Mouse (Mus musculus): ENCODE measurements at regions not wholly inside any gene's neighbourhood (a gene's known extent, or its start where the extent isn't known, plus 50 kb on each side); places are given as distances from the start of the nearest gene placed in this dataset.
A peak's percentile ranks its signal among the peaks of the same experiment; 100 is the strongest.

GRCm38 (mm10) chr2:75306821-75307220, 352.2 kb upstream of the Hnrnpa3 start:
- DNase-seq (ENCODE audit: low read depth, low spot score): no peak
- Histone ChIP-seq H3K36me3 (ENCODE audit: control insufficient read depth, insufficient read depth, low read length, poor library complexity, severe bottlenecking) (no peaks in the 10 kb centered on the region), H3K27me3 (ENCODE audit: control insufficient read depth, insufficient read depth, low read length, poor library complexity, severe bottlenecking) (no peaks in the 10 kb centered on the region; the same call in 1 of the 2 replicates)

- no peak for DNase-seq (ENCODE audit: low read depth, low spot score)
- no peaks in the 10 kb centered on the region for H3K36me3 ChIP-seq (ENCODE audit: control insufficient read depth, insufficient read depth, low read length, poor library complexity, severe bottlenecking)
- no peaks in the 10 kb centered on the region; the same call in 1 of the 2 replicates for H3K27me3 ChIP-seq (ENCODE audit: control insufficient read depth, insufficient read depth, low read length, poor library complexity, severe bottlenecking)
Observed at GRCm38 (mm10) chr2:75311191-75311590, 347.9 kb upstream of the Hnrnpa3 start.

- DNase-seq (ENCODE audit: low read depth, low spot score): peak; percentile 17
- no peaks in the 10 kb centered on the region for H3K36me3 ChIP-seq (ENCODE audit: control insufficient read depth, insufficient read depth, low read length, poor library complexity, severe bottlenecking)
- H3K27me3 ChIP-seq (ENCODE audit: control insufficient read depth, insufficient read depth, low read length, poor library complexity, severe bottlenecking): no peaks in the 10 kb centered on the region; the same call in 1 of the 2 replicates
Observed at GRCm38 (mm10) chr2:75312246-75312645, 346.8 kb upstream of the Hnrnpa3 start.

DNA sequence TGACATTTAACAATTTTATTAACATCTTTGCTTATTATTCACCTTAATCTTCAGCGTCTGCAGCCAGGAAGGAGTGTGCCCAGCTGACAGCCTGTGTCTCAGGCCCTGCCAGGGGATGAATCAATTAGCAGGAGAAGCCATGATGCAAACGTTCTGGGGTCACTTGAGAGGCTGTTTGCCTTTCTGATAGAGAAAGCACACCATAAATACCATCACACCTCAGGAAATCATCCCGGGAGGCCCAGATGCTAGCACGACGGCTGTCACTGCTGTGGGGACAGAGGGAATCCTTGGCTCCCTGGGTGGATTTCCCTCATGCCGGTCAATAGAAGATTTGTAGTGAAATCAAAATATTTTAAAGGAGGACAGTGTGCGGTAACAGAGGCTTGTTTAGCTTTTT, 343.7 kb upstream of the Hnrnpa3 start:
- no peak for DNase-seq (ENCODE audit: low read depth, low spot score)
- no peaks in the 10 kb centered on the region for H3K36me3 ChIP-seq (ENCODE audit: control insufficient read depth, insufficient read depth, low read length, poor library complexity, severe bottlenecking)
- no peaks in the 10 kb centered on the region; the same call in 1 of the 2 replicates for H3K27me3 ChIP-seq (ENCODE audit: control insufficient read depth, insufficient read depth, low read length, poor library complexity, severe bottlenecking)

DNA sequence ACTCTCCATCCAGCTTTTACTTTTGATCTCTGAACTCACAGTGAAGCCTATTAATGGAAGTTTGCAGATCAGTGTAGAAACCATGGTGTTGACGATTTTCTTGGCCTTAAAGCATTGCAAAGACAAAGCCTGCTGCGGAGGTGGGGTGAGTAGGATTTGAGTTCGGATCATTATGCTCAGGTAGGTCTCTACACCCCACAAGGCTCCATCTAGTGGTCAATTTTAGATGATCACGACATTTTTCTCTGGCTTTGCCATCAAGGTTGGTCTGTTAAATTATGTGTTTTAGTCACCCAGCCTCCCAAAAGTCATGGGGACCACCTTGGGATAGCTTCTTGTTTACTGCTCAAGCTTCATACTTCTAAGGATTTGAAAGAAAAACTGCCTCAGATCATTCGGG, 340.9 kb upstream of the Hnrnpa3 start:
- peak; percentile 5 for DNase-seq (ENCODE audit: low read depth, low spot score)
- H3K36me3 ChIP-seq (ENCODE audit: control insufficient read depth, insufficient read depth, low read length, poor library complexity, severe bottlenecking): no peaks in the 10 kb centered on the region
- H3K27me3 ChIP-seq (ENCODE audit: control insufficient read depth, insufficient read depth, low read length, poor library complexity, severe bottlenecking): no peaks in the 10 kb centered on the region

- no peak for DNase-seq (ENCODE audit: low read depth, low spot score)
- H3K27me3 ChIP-seq (ENCODE audit: control insufficient read depth, insufficient read depth, low read length, poor library complexity, severe bottlenecking): no peaks in the 10 kb centered on the region
Observed at GRCm38 (mm10) chr2:75324146-75324749, 334.8 kb upstream of the Hnrnpa3 start.

GRCm38 (mm10) chr2:75329598-75329997, 329.5 kb upstream of the Hnrnpa3 start:
- no peak for DNase-seq (ENCODE audit: low read depth, low spot score)
- no peaks in the 10 kb centered on the region for H3K27me3 ChIP-seq (ENCODE audit: control insufficient read depth, insufficient read depth, low read length, poor library complexity, severe bottlenecking)
- no peaks in the 10 kb centered on the region for H3K36me3 ChIP-seq (ENCODE audit: control insufficient read depth, insufficient read depth, low read length, poor library complexity, severe bottlenecking)

More at GRCm38 (mm10) chr2:75324146-75324749, 334.8 kb upstream of the Hnrnpa3 start:
- no peaks in the 10 kb centered on the region for H3K36me3 ChIP-seq (ENCODE audit: control insufficient read depth, insufficient read depth, low read length, poor library complexity, severe bottlenecking)

GRCm38 (mm10) chr2:75341310-75341709, 317.8 kb upstream of the Hnrnpa3 start:
- DNase-seq (ENCODE audit: low read depth, low spot score): no peak
- Histone ChIP-seq H3K27me3 (ENCODE audit: control insufficient read depth, insufficient read depth, low read length, poor library complexity, severe bottlenecking) (no peaks in the 10 kb centered on the region), H3K36me3 (ENCODE audit: control insufficient read depth, insufficient read depth, low read length, poor library complexity, severe bottlenecking) (no peaks in the 10 kb centered on the region)

DNA sequence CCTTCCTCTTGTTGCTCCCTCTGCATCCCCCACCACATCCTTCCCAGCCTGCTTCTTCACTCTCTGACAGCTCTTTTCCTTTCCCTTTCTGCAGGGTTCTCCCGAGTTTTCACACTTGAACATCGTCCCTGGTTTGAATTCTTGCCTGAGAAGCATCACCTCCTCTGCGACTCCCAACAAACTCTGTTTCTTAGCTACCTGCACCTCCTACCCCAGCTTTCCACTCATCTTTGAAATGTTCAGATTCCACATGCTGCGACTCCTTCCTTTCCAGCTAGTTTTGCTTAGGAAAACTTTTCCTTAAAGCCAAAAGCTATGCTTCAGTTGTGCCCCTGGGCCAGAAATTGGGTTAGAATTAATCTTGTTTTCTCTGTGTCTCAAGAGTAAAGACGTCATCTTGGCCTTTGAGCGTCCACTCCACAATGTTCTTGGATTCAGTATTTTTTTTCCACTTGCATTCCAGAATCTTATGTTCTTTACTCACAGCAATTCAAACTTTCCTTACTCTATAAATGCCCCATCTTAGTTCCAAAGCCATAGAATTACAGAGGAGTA, 317.3 kb upstream of the Hnrnpa3 start:
- DNase-seq (ENCODE audit: low read depth, low spot score): no peak
- H3K36me3 ChIP-seq (ENCODE audit: control insufficient read depth, insufficient read depth, low read length, poor library complexity, severe bottlenecking): no peaks in the 10 kb centered on the region
- no peaks in the 10 kb centered on the region for H3K27me3 ChIP-seq (ENCODE audit: control insufficient read depth, insufficient read depth, low read length, poor library complexity, severe bottlenecking)

DNA sequence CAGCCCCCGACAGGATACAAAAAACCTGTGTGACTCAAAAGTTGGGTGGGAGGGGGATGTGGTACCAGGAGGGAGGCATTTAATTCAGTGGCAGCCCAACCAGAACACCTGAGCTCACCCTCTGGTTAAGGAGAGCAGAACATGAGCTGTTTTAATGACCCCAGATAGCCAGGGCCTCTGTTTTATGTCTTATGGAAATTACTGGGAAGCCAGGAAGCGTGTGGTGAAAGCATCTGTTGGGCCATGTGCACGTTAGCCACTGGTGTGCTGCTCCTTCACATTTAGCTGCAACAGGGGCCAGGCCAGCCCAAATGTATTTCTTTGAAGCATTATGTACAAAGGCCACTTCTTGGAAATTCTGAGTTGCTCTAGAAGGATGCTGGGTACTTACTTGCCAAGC, 308.2 kb upstream of the Hnrnpa3 start:
- H3K27me3 ChIP-seq (ENCODE audit: control insufficient read depth, insufficient read depth, low read length, poor library complexity, severe bottlenecking): no peaks in the 10 kb centered on the region
- no peaks in the 10 kb centered on the region for H3K36me3 ChIP-seq (ENCODE audit: control insufficient read depth, insufficient read depth, low read length, poor library complexity, severe bottlenecking)
- DNase-seq (ENCODE audit: low read depth, low spot score): no peak

DNA sequence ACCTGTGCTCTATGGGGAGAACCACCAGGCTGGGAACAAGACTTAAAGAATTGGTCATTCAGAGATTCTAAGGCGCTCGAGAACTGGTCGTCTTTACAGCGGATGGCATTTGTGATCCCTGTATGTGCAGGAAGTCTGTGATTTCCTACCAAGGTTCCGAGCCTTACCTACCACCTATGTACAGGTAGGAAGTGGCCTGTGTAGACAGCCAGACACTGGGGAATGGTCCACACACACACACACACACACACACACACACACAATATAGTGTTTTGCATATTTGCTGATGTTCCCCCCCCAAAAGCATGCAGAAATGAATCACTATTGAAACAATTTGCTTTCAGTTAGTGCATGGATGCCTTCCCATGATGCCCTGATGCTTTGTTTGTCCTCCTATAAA, 307.1 kb upstream of the Hnrnpa3 start:
- no peaks in the 10 kb centered on the region for H3K36me3 ChIP-seq (ENCODE audit: control insufficient read depth, insufficient read depth, low read length, poor library complexity, severe bottlenecking)
- no peak for DNase-seq (ENCODE audit: low read depth, low spot score)
- H3K27me3 ChIP-seq (ENCODE audit: control insufficient read depth, insufficient read depth, low read length, poor library complexity, severe bottlenecking): no peaks in the 10 kb centered on the region

DNA sequence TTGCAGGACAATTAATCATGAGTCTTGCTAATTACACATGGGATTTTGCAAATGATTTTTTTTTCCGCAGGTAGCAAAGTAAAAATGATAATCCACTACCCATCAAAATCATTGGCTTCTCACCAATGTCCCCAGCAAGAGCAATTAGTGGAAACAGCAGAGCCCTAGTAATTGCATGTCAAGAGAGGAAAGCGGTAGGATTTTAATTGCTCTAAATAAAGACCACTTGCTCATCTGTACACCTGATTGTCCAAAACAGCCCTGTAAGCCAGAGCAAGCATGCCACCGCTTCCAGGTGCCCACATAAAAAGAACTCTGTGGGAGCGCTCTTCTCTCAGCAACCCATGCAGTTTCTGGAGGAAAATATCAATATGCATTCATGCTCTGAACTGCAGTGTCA, 306.5 kb upstream of the Hnrnpa3 start:
- no peak for DNase-seq (ENCODE audit: low read depth, low spot score)
- Histone ChIP-seq H3K36me3 (ENCODE audit: control insufficient read depth, insufficient read depth, low read length, poor library complexity, severe bottlenecking) (no peaks in the 10 kb centered on the region), H3K27me3 (ENCODE audit: control insufficient read depth, insufficient read depth, low read length, poor library complexity, severe bottlenecking) (no peaks in the 10 kb centered on the region)

- Histone ChIP-seq H3K36me3 (ENCODE audit: control insufficient read depth, insufficient read depth, low read length, poor library complexity, severe bottlenecking) (no peaks in the 10 kb centered on the region), H3K27me3 (ENCODE audit: control insufficient read depth, insufficient read depth, low read length, poor library complexity, severe bottlenecking) (no peaks in the 10 kb centered on the region)
- no peak for DNase-seq (ENCODE audit: low read depth, low spot score)
Observed at GRCm38 (mm10) chr2:75356691-75357375, 302.2 kb upstream of the Hnrnpa3 start.

GRCm38 (mm10) chr2:75357516-75357915, 301.5 kb upstream of the Hnrnpa3 start:
- no peaks in the 10 kb centered on the region for H3K27me3 ChIP-seq (ENCODE audit: control insufficient read depth, insufficient read depth, low read length, poor library complexity, severe bottlenecking)
- H3K36me3 ChIP-seq (ENCODE audit: control insufficient read depth, insufficient read depth, low read length, poor library complexity, severe bottlenecking): no peaks in the 10 kb centered on the region
- DNase-seq (ENCODE audit: low read depth, low spot score): no peak

GRCm38 (mm10) chr2:75360936-75361335, 298.1 kb upstream of the Hnrnpa3 start:
- Histone ChIP-seq H3K36me3 (ENCODE audit: control insufficient read depth, insufficient read depth, low read length, poor library complexity, severe bottlenecking) (no peaks in the 10 kb centered on the region), H3K27me3 (ENCODE audit: control insufficient read depth, insufficient read depth, low read length, poor library complexity, severe bottlenecking) (no peaks in the 10 kb centered on the region)

More at GRCm38 (mm10) chr2:75360936-75361335, 298.1 kb upstream of the Hnrnpa3 start:
- no peak for DNase-seq (ENCODE audit: low read depth, low spot score)

All from splenic B cell, adult 2 months (primary cell).